Mouse (Mus musculus) G1E (cell line): Measurements from ENCODE around the gene Rasef. TPM values are rescaled to one million over a fixed set of nuclear protein-coding genes. Genes with fewer than 3 reads are reported as not detected.

ENCODE experiments used
- ATAC-seq: 2 replicates; pipeline ENCODE4 v1.8.0; 2016; ENCODE audit warnings: mild to moderate bottlenecking; ENCODE audit not compliant: insufficient number of reproducible peaks, poor library complexity, low FRiP score, severe bottlenecking; ENCODE audit errors: extremely low read depth
- DNase-seq: peaks from one replicate; pipeline ENCODE4 v3.0.0; 2012; ENCODE audit warnings: low spot score
- H3K27me3 ChIP-seq: 2 replicates; pipeline ENCODE4 v1.6.1; 2012; ENCODE audit warnings: mild to moderate bottlenecking, low read length, inconsistent platforms; ENCODE audit not compliant: insufficient read depth
- H3K36me3 ChIP-seq: replicated peaks from 2 replicates; pipeline ENCODE3; 2012; ENCODE audit warnings: mild to moderate bottlenecking, inconsistent platforms
- H3K4me1 ChIP-seq: 2 replicates; pipeline ENCODE4 v1.6.1; 2012; ENCODE audit warnings: low read depth, low read length, inconsistent platforms, mixed read lengths; ENCODE audit not compliant: insufficient read depth
- H3K4me3 ChIP-seq: 2 replicates; pipeline ENCODE4 v1.5.1; 2012; ENCODE audit warnings: low read depth, mild to moderate bottlenecking, inconsistent platforms, low read length, moderate library complexity, mixed read lengths
- H3K9me3 ChIP-seq: replicated peaks from 2 replicates; pipeline ENCODE4 v1.6.1; 2012; ENCODE audit warnings: inconsistent platforms
- CTCF ChIP-seq: IDR thresholded peaks from 2 replicates; pipeline ENCODE4 v1.5.1; 2012; ENCODE audit warnings: low read depth, low read length, inconsistent platforms, mixed read lengths
- GATA1 ChIP-seq: IDR thresholded peaks from 2 replicates; pipeline ENCODE4 v1.6.1; 2012; ENCODE audit warnings: borderline replicate concordance, low read length, inconsistent platforms, mixed read lengths
- GATA2 ChIP-seq: IDR thresholded peaks from 2 replicates; pipeline ENCODE4 v1.6.1; 2012; ENCODE audit warnings: low read depth, low read length, inconsistent platforms, borderline replicate concordance
- POLR2AphosphoS5 ChIP-seq: IDR thresholded peaks from 2 replicates; pipeline ENCODE4 v1.6.1; 2012; ENCODE audit warnings: low read depth, low read length, inconsistent platforms; ENCODE audit not compliant: insufficient replicate concordance
- TAL1 ChIP-seq: conservative IDR thresholded peaks from 2 replicates; pipeline ENCODE4 v1.6.1; 2012; ENCODE audit warnings: low read depth, low read length, inconsistent platforms, mixed read lengths
- polyA plus RNA-seq: library from polyadenylated mRNA; stranded (reverse); fragments of >175 nt; gene quantifications from 2 replicates; pipeline ENCODE4 v1.2.3, GENCODE M21; 2012
- total RNA-seq, 2 experiments: library from RNA; stranded (forward) in 1 of 2; stranded (reverse) in 1 of 2; fragments of 200-1000 nt in 1 of 2; fragments of >200 nt in 1 of 2; fragmentation: Nextera tagmentation in 1 of 2; gene quantifications; 2 replicates each; pipeline ENCODE4 v1.2.3; 2014 to 2017

Rasef gene
- not detected in 2 replicates for total RNA-seq (2014; fragmentation: Nextera tagmentation)
- total RNA-seq (2017) = 0.05 TPM in 1 of 2 replicates, not detected in the other
- not detected in 2 replicates for polyA plus RNA-seq

GRCm38 (mm10) chr4:73790260-73791185 lies at the start of gene Rasef:
Gene Rasef, minus strand, starts transcription at chr4:73790994.
- Histone ChIP-seq H3K36me3 (no peaks in the 10 kb centered on the region), H3K9me3 (peaks cover 14% of the 10 kb centered on the region), H3K4me1 (no peaks in the 10 kb centered on the region), H3K27me3 (no peaks in the 10 kb centered on the region), H3K4me3 (no peak within 1 kb of the TSS; the same call in 1 of the 2 replicates)
- DNase-seq = no peak
- no peak for ATAC-seq
- no peak for TF ChIP-seq TAL1
- TF ChIP-seq CTCF = no peak
- TF ChIP-seq GATA1 = no peak
- no peak for TF ChIP-seq GATA2
- no peak for TF ChIP-seq POLR2AphosphoS5

DNA sequence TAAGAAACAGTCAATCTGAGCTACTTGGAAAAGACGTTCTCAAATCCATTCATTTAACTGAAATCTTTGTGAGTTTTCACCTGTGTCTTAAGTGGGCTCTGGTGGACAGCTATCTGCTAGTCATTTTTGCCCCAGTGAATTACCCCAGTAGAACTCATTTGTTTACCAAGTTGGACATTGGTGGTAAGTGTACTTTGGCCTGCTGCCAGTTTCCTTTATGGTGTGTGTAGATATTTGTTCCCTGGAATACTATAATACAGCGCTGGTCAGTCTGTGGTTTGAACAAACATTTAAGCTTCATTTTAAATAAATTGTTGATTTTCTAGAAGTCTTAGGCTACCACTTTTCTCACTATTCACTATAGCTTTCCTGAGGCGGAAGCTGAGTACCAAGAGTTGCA lies 35.8 kb upstream of the Rasef start:
- ATAC-seq = no peak
- no peaks in the 10 kb centered on the region for H3K36me3 ChIP-seq
- no peak overlapping the region for H3K4me3 ChIP-seq
- TF ChIP-seq POLR2AphosphoS5 (no peak), GATA2 (no peak), GATA1 (no peak), TAL1 (no peak), CTCF (no peak)
- no peak for DNase-seq
- H3K4me1 ChIP-seq = no peaks in the 10 kb centered on the region
- no peaks in the 10 kb centered on the region for H3K27me3 ChIP-seq
- peaks cover 5% of the 10 kb centered on the region; the same call in 1 of the 2 replicates for H3K9me3 ChIP-seq

DNA sequence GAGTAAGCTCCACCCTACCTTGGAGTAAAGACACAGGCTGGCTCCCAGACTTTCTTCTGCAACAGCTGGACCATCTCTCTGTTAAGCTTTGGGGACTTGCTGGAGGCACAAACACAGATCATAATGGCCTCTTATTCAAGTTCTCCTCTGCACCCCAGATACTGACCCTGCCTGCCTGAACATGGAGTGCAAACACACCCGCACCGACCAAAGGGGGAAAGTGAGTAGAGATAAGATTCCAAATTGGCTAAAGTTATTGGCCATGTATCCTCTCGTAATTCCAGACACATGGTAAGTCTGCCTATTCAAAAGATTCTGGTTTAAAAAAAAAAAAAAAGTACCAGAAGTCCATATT lies 369 bp upstream of the Rasef start:
- no peak for DNase-seq
- H3K27me3 ChIP-seq = no peaks in the 10 kb centered on the region
- H3K4me3 ChIP-seq = no peak overlapping the region
- TF ChIP-seq GATA2 (no peak), GATA1 (no peak), TAL1 (no peak), POLR2AphosphoS5 (no peak), CTCF (no peak)
- H3K36me3 ChIP-seq = no peaks in the 10 kb centered on the region
- H3K4me1 ChIP-seq = no peaks in the 10 kb centered on the region
- H3K9me3 ChIP-seq = peaks cover 14% of the 10 kb centered on the region
- no peak for ATAC-seq

GRCm38 (mm10) chr4:73789534-73789933 lies 1.3 kb downstream of the Rasef start:
- no peak for TF ChIP-seq CTCF
- Histone ChIP-seq H3K27me3 (no peaks in the 10 kb centered on the region), H3K36me3 (no peaks in the 10 kb centered on the region), H3K9me3 (peaks cover 14% of the 10 kb centered on the region), H3K4me3 (no peak overlapping the region), H3K4me1 (no peaks in the 10 kb centered on the region)
- ATAC-seq (no peak), DNase-seq (no peak)

DNA sequence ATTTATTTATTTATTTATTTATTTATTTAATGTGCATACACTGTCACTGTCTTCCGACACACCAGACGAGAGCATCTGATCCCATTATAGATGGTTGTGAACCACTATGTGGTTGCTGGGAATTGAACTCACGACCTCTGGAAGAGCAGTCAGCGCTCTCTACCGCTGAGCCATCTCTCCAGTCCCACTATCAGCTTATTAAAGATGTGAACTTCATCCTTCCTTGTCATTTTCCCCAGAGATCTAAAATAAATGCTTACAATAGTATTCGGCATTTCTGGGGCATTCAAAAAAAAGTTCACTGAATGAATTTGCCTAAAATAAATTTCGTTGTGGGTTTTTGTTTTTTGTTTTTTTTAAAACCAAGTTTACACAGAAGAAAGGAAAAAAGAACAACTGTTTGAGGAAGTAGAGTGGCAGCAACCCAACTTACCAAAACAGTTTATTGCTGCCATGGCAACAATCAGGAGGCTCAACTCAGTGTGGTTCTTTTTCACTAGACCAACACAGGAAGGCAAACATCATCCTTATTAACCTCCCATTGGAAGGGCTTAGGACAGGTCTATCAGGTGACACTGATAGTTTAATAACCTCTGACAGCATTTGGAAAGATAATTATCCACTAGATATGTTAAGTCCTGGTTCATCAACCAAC lies 2.6 kb downstream of the Rasef start:
- no peaks in the 10 kb centered on the region for H3K27me3 ChIP-seq
- H3K4me3 ChIP-seq = no peak overlapping the region
- peaks cover 14% of the 10 kb centered on the region for H3K9me3 ChIP-seq
- H3K36me3 ChIP-seq = no peaks in the 10 kb centered on the region
- TF ChIP-seq GATA2 = no peak
- no peak for TF ChIP-seq POLR2AphosphoS5
- TF ChIP-seq CTCF = no peak
- TF ChIP-seq TAL1 = no peak
- no peak for DNase-seq
- ATAC-seq = no peak
- H3K4me1 ChIP-seq = no peaks in the 10 kb centered on the region

DNA sequence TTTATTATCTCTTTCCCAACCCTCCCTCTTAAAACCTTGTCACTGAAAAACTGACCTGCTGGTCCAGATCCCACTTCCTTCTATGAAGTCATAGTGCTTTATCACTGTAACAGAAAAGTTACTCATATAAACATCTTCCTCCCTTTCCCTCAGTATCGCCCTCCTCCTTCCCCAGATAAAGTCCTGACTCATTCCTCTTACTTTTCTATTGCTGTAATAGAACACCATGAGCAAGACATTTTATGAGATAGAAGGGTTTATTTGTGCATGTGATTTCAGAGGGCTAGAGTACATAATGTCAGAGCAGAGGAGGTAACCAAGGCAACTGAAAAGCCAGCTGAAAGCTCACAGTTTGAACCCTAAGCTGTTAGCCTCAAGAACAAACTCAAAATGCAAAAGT lies 6.6 kb downstream of the Rasef start:
- Histone ChIP-seq H3K4me3 (no peak overlapping the region), H3K36me3 (no peaks in the 10 kb centered on the region), H3K27me3 (no peaks in the 10 kb centered on the region), H3K4me1 (no peaks in the 10 kb centered on the region), H3K9me3 (peaks cover 6% of the 10 kb centered on the region; the same call in 1 of the 2 replicates)
- no peak for TF ChIP-seq TAL1
- TF ChIP-seq GATA1 = no peak
- TF ChIP-seq CTCF = no peak
- no peak for TF ChIP-seq GATA2
- TF ChIP-seq POLR2AphosphoS5 = no peak
- ATAC-seq (no peak), DNase-seq (no peak)
